Mouse (Mus musculus) splenic B cell, adult 2 months (primary cell): ENCODE measurements around the gene Eefsec.
A peak's percentile ranks its signal among the peaks of the same experiment; 100 is the strongest.

Experiments used
- DNase-seq: peaks from one replicate; pipeline ENCODE4 v3.0.0-alpha.2; 2011; ENCODE audit warnings: low read depth, low spot score
- H3K27me3 ChIP-seq: 2 replicates; pipeline ENCODE4 v1.6.1; 2012; ENCODE audit warnings: mild to moderate bottlenecking, low read length, moderate library complexity, mixed read lengths; ENCODE audit not compliant: control insufficient read depth, poor library complexity, insufficient read depth, severe bottlenecking
- H3K36me3 ChIP-seq: 2 replicates; pipeline ENCODE4 v1.6.1; 2012; ENCODE audit warnings: mild to moderate bottlenecking, low read length, moderate library complexity, mixed read lengths; ENCODE audit not compliant: control insufficient read depth, poor library complexity, insufficient read depth, severe bottlenecking

Eefsec gene

GRCm38 (mm10) chr6:88445661-88446060 is 678 bp downstream of the Eefsec start:
- Histone ChIP-seq H3K36me3 (no peaks in the 10 kb centered on the region), H3K27me3 (no peaks in the 10 kb centered on the region)
- peak; percentile 13 for DNase-seq

GRCm38 (mm10) chr6:88444076-88444750 is 2.1 kb downstream of the Eefsec start:
- no peak for DNase-seq
- H3K27me3 ChIP-seq, result no peaks in the 10 kb centered on the region

GRCm38 (mm10) chr6:88443446-88443845 is 2.9 kb downstream of the Eefsec start:
- no peaks in the 10 kb centered on the region for H3K27me3 ChIP-seq
- no peak for DNase-seq
- no peaks in the 10 kb centered on the region for H3K36me3 ChIP-seq

More at GRCm38 (mm10) chr6:88444076-88444750, 2.1 kb downstream of the Eefsec start:
- H3K36me3 ChIP-seq, result no peaks in the 10 kb centered on the region

- Histone ChIP-seq H3K27me3 (no peaks in the 10 kb centered on the region), H3K36me3 (no peaks in the 10 kb centered on the region)
- no peak for DNase-seq
Observed at GRCm38 (mm10) chr6:88442551-88442950, 3.8 kb downstream of the Eefsec start.

- no peaks in the 10 kb centered on the region for H3K27me3 ChIP-seq
- no peaks in the 10 kb centered on the region for H3K36me3 ChIP-seq
- no peak for DNase-seq
Observed at GRCm38 (mm10) chr6:88439056-88439455, 7.3 kb downstream of the Eefsec start.

GRCm38 (mm10) chr6:88435609-88436008 is 10.7 kb downstream of the Eefsec start:
- Histone ChIP-seq H3K27me3 (no peaks in the 10 kb centered on the region), H3K36me3 (no peaks in the 10 kb centered on the region)
- DNase-seq, result peak; percentile 49

- no peaks in the 10 kb centered on the region for H3K36me3 ChIP-seq
- H3K27me3 ChIP-seq, result no peaks in the 10 kb centered on the region
- DNase-seq, result peak; percentile 16
Observed at GRCm38 (mm10) chr6:88431202-88431601, 15.1 kb downstream of the Eefsec start.

- no peaks in the 10 kb centered on the region for H3K36me3 ChIP-seq
- DNase-seq, result no peak
- H3K27me3 ChIP-seq, result no peaks in the 10 kb centered on the region
Observed at GRCm38 (mm10) chr6:88416130-88416758, 30.1 kb downstream of the Eefsec start.

GRCm38 (mm10) chr6:88412604-88413003 is 33.7 kb downstream of the Eefsec start:
- H3K36me3 ChIP-seq, result no peaks in the 10 kb centered on the region
- H3K27me3 ChIP-seq, result no peaks in the 10 kb centered on the region
- DNase-seq, result no peak

- DNase-seq, result no peak
- H3K36me3 ChIP-seq, result no peaks in the 10 kb centered on the region
Observed at GRCm38 (mm10) chr6:88409492-88409891, 36.8 kb downstream of the Eefsec start.

GRCm38 (mm10) chr6:88400451-88400850 is 45.9 kb downstream of the Eefsec start:
- DNase-seq, result no peak
- H3K27me3 ChIP-seq, result no peaks in the 10 kb centered on the region

More at GRCm38 (mm10) chr6:88409492-88409891, 36.8 kb downstream of the Eefsec start:
- H3K27me3 ChIP-seq, result no peaks in the 10 kb centered on the region

GRCm38 (mm10) chr6:88397985-88398384 is 48.4 kb downstream of the Eefsec start:
- Histone ChIP-seq H3K27me3 (no peaks in the 10 kb centered on the region), H3K36me3 (no peaks in the 10 kb centered on the region)
- peak; percentile 18 for DNase-seq

More at GRCm38 (mm10) chr6:88400451-88400850, 45.9 kb downstream of the Eefsec start:
- H3K36me3 ChIP-seq, result no peaks in the 10 kb centered on the region

GRCm38 (mm10) chr6:88388946-88389345 is 57.4 kb downstream of the Eefsec start:
- Histone ChIP-seq H3K36me3 (no peaks in the 10 kb centered on the region; the same call in 1 of the 2 replicates), H3K27me3 (no peaks in the 10 kb centered on the region)
- DNase-seq, result no peak

GRCm38 (mm10) chr6:88387836-88388724 is 58.3 kb downstream of the Eefsec start:
- Histone ChIP-seq H3K36me3 (no peaks in the 10 kb centered on the region; the same call in 1 of the 2 replicates), H3K27me3 (no peaks in the 10 kb centered on the region)
- DNase-seq, result no peak
